In the genomic region with DNA sequence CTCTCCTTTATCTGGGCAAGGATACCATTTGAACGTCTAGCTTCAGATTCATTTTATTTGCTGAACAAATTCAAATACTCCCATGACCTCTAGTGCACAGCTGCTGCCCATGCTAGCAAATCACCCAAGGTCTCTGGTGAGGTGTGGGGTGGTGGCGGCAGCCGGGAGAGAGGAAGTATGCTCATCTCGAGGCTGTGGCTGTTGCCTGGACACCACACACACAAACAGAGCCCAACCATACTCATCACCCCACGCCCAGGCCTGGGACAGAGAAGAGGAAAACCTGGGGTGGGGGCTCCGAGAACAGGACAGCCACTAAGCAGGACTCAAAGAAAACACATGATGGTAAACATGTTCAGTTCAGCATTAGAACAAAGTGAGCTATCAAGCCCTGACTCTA, we compare ENCODE assay signal across 8 mouse cellular contexts. TPM values are rescaled to one million over a fixed set of nuclear protein-coding genes. Genes with fewer than 3 reads are reported as not detected.
A peak's percentile ranks its signal among the peaks of the same experiment; 100 is the strongest.
DNase-seq lines count a peak whose midpoint lies in the region; ATAC-seq lines count a peak whose summit lies in the region.

No protein-coding gene starts in this region.

- H3K9ac ChIP-seq in hindbrain, embryonic 13.5 days: no peak overlapping the region
- no peak overlapping the region for H3K9ac ChIP-seq in hindbrain, embryonic 16.5 days (ENCODE audit: low read depth, low read length)
- H3K9ac ChIP-seq in intestine, embryonic 14.5 days (ENCODE audit: low read length): no peak overlapping the region
- no peak overlapping the region for H3K9ac ChIP-seq in hindbrain, embryonic 12.5 days

- no peaks in the 10 kb centered on the region for H3K27me3 ChIP-seq in hindbrain, embryonic 13.5 days
- no peaks in the 10 kb centered on the region for H3K27me3 ChIP-seq in hindbrain, embryonic 16.5 days (replicated peaks; ENCODE audit: control insufficient read depth, insufficient read depth, low read length)
- no peaks in the 10 kb centered on the region for H3K27me3 ChIP-seq in intestine, embryonic 14.5 days (replicated peaks; ENCODE audit: control insufficient read depth, insufficient read depth, low read length)
- no peaks in the 10 kb centered on the region for H3K27me3 ChIP-seq in hindbrain, embryonic 12.5 days

- H3K4me1 ChIP-seq in hindbrain, embryonic 13.5 days (replicated peaks): peaks cover 10% of the 10 kb centered on the region; the same call in 1 of the 2 replicates
- H3K4me1 ChIP-seq in hindbrain, embryonic 16.5 days (ENCODE audit: control insufficient read depth, insufficient read depth, low read depth, low read length): no peaks in the 10 kb centered on the region; the same call in 1 of the 2 replicates
- H3K4me1 ChIP-seq in intestine, embryonic 14.5 days (replicated peaks; ENCODE audit: control insufficient read depth, insufficient read depth, low read length): peaks cover under 1% of the 10 kb centered on the region
- no peaks in the 10 kb centered on the region for H3K4me1 ChIP-seq in hindbrain, embryonic 12.5 days

- H3K36me3 ChIP-seq in hindbrain, embryonic 13.5 days: peaks cover 57% of the 10 kb centered on the region
- H3K36me3 ChIP-seq in hindbrain, embryonic 16.5 days (ENCODE audit: control insufficient read depth, insufficient read depth, low read length): peaks cover 15% of the 10 kb centered on the region
- H3K36me3 ChIP-seq in intestine, embryonic 14.5 days (ENCODE audit: control insufficient read depth, insufficient read depth, low read length): peaks cover 43% of the 10 kb centered on the region
- peaks cover 46% of the 10 kb centered on the region for H3K36me3 ChIP-seq in hindbrain, embryonic 12.5 days

- no peak overlapping the region for H3K27ac ChIP-seq in hindbrain, embryonic 13.5 days
- no peak overlapping the region for H3K27ac ChIP-seq in hindbrain, embryonic 16.5 days (ENCODE audit: low read depth, low read length)
- H3K27ac ChIP-seq in intestine, embryonic 14.5 days (ENCODE audit: low read depth): no peak overlapping the region
- H3K27ac ChIP-seq in hindbrain, embryonic 12.5 days: no peak overlapping the region

- WGBS in hindbrain, embryonic 13.5 days: 79% methylated on average over 6 of the region's 6 CpGs
- 77% methylated on average over 6 of the region's 6 CpGs for WGBS in hindbrain, embryonic 16.5 days
- 43% methylated on average over 6 of the region's 6 CpGs for WGBS in intestine, embryonic 14.5 days
- WGBS in hindbrain, embryonic 12.5 days: 73% methylated on average over 6 of the region's 6 CpGs

- no peak for DNase-seq in intestine, embryonic 14.5 days (ENCODE audit: low spot score)
- DNase-seq in embryo, embryonic 11 days: no peak
- DNase-seq in thymus, postnatal 10 days (ENCODE audit: low spot score in 2 of 2): no peak

- no peaks in the 10 kb centered on the region for H3K9me3 ChIP-seq in hindbrain, embryonic 13.5 days
- H3K9me3 ChIP-seq in hindbrain, embryonic 16.5 days (ENCODE audit: control insufficient read depth, low read length): no peaks in the 10 kb centered on the region
- no peaks in the 10 kb centered on the region for H3K9me3 ChIP-seq in intestine, embryonic 14.5 days (ENCODE audit: control insufficient read depth, low read length)
- no peaks in the 10 kb centered on the region for H3K9me3 ChIP-seq in hindbrain, embryonic 12.5 days (replicated peaks)

- no peak overlapping the region for H3K4me2 ChIP-seq in hindbrain, embryonic 13.5 days
- H3K4me2 ChIP-seq in hindbrain, embryonic 16.5 days (ENCODE audit: low read length): no peak overlapping the region
- no peak overlapping the region for H3K4me2 ChIP-seq in intestine, embryonic 14.5 days (ENCODE audit: low read length)
- H3K4me2 ChIP-seq in hindbrain, embryonic 12.5 days (replicated peaks): no peak overlapping the region

- ATAC-seq in hindbrain, embryonic 13.5 days (ENCODE audit: low FRiP score): peak; percentile 54; the same call in 1 of the 2 replicates
- ATAC-seq in hindbrain, embryonic 16.5 days: no peak
- ATAC-seq in common myeloid progenitor, adult 5-6 weeks (replicated peaks; ENCODE audit: low read depth, poor library complexity, severe bottlenecking): peak; percentile 92
- ATAC-seq in intestine, embryonic 14.5 days (replicated peaks; ENCODE audit: low FRiP score, low TSS enrichment, low read depth): peak; percentile 60; the same call in 1 of the 2 replicates
- ATAC-seq in megakaryocyte-erythroid progenitor cell, adult 5-6 weeks (replicated peaks; ENCODE audit: low FRiP score, low TSS enrichment, poor library complexity, severe bottlenecking): peak; percentile 76
- ATAC-seq in hindbrain, embryonic 12.5 days (ENCODE audit: low FRiP score): no peak

- no peak overlapping the region for H3K4me3 ChIP-seq in hindbrain, embryonic 13.5 days
- H3K4me3 ChIP-seq in hindbrain, embryonic 16.5 days (ENCODE audit: low read length): no peak overlapping the region
- H3K4me3 ChIP-seq in intestine, embryonic 14.5 days (ENCODE audit: low read depth, low read length): no peak overlapping the region
- H3K4me3 ChIP-seq in hindbrain, embryonic 12.5 days: no peak overlapping the region

RNA-seq across cellular contexts. Expression of a gene that starts 11.5 kb away (rescaled TPM):
- polyA plus RNA-seq in hindbrain, embryonic 13.5 days (2015; fragmentation: Nextera tagmentation; extraction: Ambion mirVana): 9.7 and 12.4 TPM in 2 replicates
- 4.3 and 6.2 TPM in 2 replicates for polyA plus RNA-seq in hindbrain, embryonic 16.5 days (2015; fragmentation: Nextera tagmentation; extraction: Ambion mirVana)
- total RNA-seq in common myeloid progenitor, adult 5-6 weeks (2017): 142 and 149 TPM in 2 replicates
- polyA plus RNA-seq in intestine, embryonic 14.5 days (2014; fragmentation: Nextera tagmentation; extraction: Ambion mirVana): 7.3 and 8.5 TPM in 2 replicates
- total RNA-seq in megakaryocyte-erythroid progenitor cell, adult 5-6 weeks (2014; fragmentation: Nextera tagmentation): 81.4 and 118 TPM in 2 replicates
- 82.5 and 90.9 TPM in 2 replicates for total RNA-seq in megakaryocyte-erythroid progenitor cell, adult 5-6 weeks (2017)
- polyA plus RNA-seq in hindbrain, embryonic 12.5 days (2016; fragmentation: Nextera tagmentation; extraction: Ambion mirVana): 15.0 and 17.1 TPM in 2 replicates

RNA-seq across cellular contexts. Expression of a gene that starts 16.1 kb away (rescaled TPM):
- 3.5 and 3.8 TPM in 2 replicates for polyA plus RNA-seq in hindbrain, embryonic 13.5 days (2015; fragmentation: Nextera tagmentation; extraction: Ambion mirVana)
- 1.9 and 2.0 TPM in 2 replicates for polyA plus RNA-seq in hindbrain, embryonic 16.5 days (2015; fragmentation: Nextera tagmentation; extraction: Ambion mirVana)
- 8.6 and 18.7 TPM in 2 replicates for total RNA-seq in common myeloid progenitor, adult 5-6 weeks (2017)
- 2.5 and 3.8 TPM in 2 replicates for polyA plus RNA-seq in intestine, embryonic 14.5 days (2014; fragmentation: Nextera tagmentation; extraction: Ambion mirVana)
- total RNA-seq in megakaryocyte-erythroid progenitor cell, adult 5-6 weeks (2014; fragmentation: Nextera tagmentation): 17.6 and 19.4 TPM in 2 replicates
- total RNA-seq in megakaryocyte-erythroid progenitor cell, adult 5-6 weeks (2017): 7.7 and 15.6 TPM in 2 replicates
- polyA plus RNA-seq in hindbrain, embryonic 12.5 days (2016; fragmentation: Nextera tagmentation; extraction: Ambion mirVana): 3.2 and 3.5 TPM in 2 replicates

RNA-seq across cellular contexts. Expression of a gene that starts 37.6 kb away (rescaled TPM):
- 128 and 137 TPM in 2 replicates for polyA plus RNA-seq in hindbrain, embryonic 13.5 days (2015; fragmentation: Nextera tagmentation; extraction: Ambion mirVana)
- 175 and 188 TPM in 2 replicates for polyA plus RNA-seq in hindbrain, embryonic 16.5 days (2015; fragmentation: Nextera tagmentation; extraction: Ambion mirVana)
- total RNA-seq in common myeloid progenitor, adult 5-6 weeks (2017): 28.6 and 43.6 TPM in 2 replicates
- polyA plus RNA-seq in intestine, embryonic 14.5 days (2014; fragmentation: Nextera tagmentation; extraction: Ambion mirVana): 102 and 105 TPM in 2 replicates
- 69.0 and 77.0 TPM in 2 replicates for total RNA-seq in megakaryocyte-erythroid progenitor cell, adult 5-6 weeks (2014; fragmentation: Nextera tagmentation)
- total RNA-seq in megakaryocyte-erythroid progenitor cell, adult 5-6 weeks (2017): 44.9 and 47.4 TPM in 2 replicates
- polyA plus RNA-seq in hindbrain, embryonic 12.5 days (2016; fragmentation: Nextera tagmentation; extraction: Ambion mirVana): 108 and 110 TPM in 2 replicates

RNA-seq across cellular contexts. Expression of a gene that starts 43.1 kb away (rescaled TPM):
- polyA plus RNA-seq in hindbrain, embryonic 13.5 days (2015; fragmentation: Nextera tagmentation; extraction: Ambion mirVana): 7.2 and 7.5 TPM in 2 replicates
- 6.8 and 7.1 TPM in 2 replicates for polyA plus RNA-seq in hindbrain, embryonic 16.5 days (2015; fragmentation: Nextera tagmentation; extraction: Ambion mirVana)
- total RNA-seq in common myeloid progenitor, adult 5-6 weeks (2017): not detected in 2 replicates
- polyA plus RNA-seq in intestine, embryonic 14.5 days (2014; fragmentation: Nextera tagmentation; extraction: Ambion mirVana): 1.7 and 1.9 TPM in 2 replicates
- not detected in 2 replicates for total RNA-seq in megakaryocyte-erythroid progenitor cell, adult 5-6 weeks (2014; fragmentation: Nextera tagmentation)
- total RNA-seq in megakaryocyte-erythroid progenitor cell, adult 5-6 weeks (2017): not detected in 2 replicates
- 5.8 and 5.9 TPM in 2 replicates for polyA plus RNA-seq in hindbrain, embryonic 12.5 days (2016; fragmentation: Nextera tagmentation; extraction: Ambion mirVana)

RNA-seq across cellular contexts. Expression of a gene that starts 43.5 kb away (rescaled TPM):
- 0.71 and 0.97 TPM in 2 replicates for polyA plus RNA-seq in hindbrain, embryonic 13.5 days (2015; fragmentation: Nextera tagmentation; extraction: Ambion mirVana)
- polyA plus RNA-seq in hindbrain, embryonic 16.5 days (2015; fragmentation: Nextera tagmentation; extraction: Ambion mirVana): 0.91 and 1.1 TPM in 2 replicates
- not detected in 2 replicates for total RNA-seq in common myeloid progenitor, adult 5-6 weeks (2017)
- polyA plus RNA-seq in intestine, embryonic 14.5 days (2014; fragmentation: Nextera tagmentation; extraction: Ambion mirVana): not detected in 2 replicates
- total RNA-seq in megakaryocyte-erythroid progenitor cell, adult 5-6 weeks (2014; fragmentation: Nextera tagmentation): not detected in 2 replicates
- total RNA-seq in megakaryocyte-erythroid progenitor cell, adult 5-6 weeks (2017): 0.46 TPM in 1 of 2 replicates, not detected in the other
- 0.13 and 0.40 TPM in 2 replicates for polyA plus RNA-seq in hindbrain, embryonic 12.5 days (2016; fragmentation: Nextera tagmentation; extraction: Ambion mirVana)

Comparison
In these comparisons a context has a peak if more than half of its experiments do, and no peak if none do; other contexts are left out.
1. ATAC-seq: peak in hindbrain, embryonic 13.5 days (single experiment), common myeloid progenitor, adult 5-6 weeks (single experiment), intestine, embryonic 14.5 days (single experiment) and megakaryocyte-erythroid progenitor cell, adult 5-6 weeks (single experiment); none in hindbrain, embryonic 16.5 days (single experiment) and hindbrain, embryonic 12.5 days (single experiment).